Mouse (Mus musculus): ENCODE results near the gene Sema6d. TPM values are rescaled to one million over a fixed set of nuclear protein-coding genes. Genes with fewer than 3 reads are reported as not detected.

The Sema6d gene
- polyA plus RNA-seq (2017; shearing (Covaris generic)) = 0.71 TPM

GRCm38 (mm10) chr2:124089813-124090230, at the start of gene Sema6d:
Gene Sema6d (plus strand): TSS chr2:124089969.

